Mouse (Mus musculus) CD4-positive, CD25-positive, alpha-beta regulatory T cell, adult 4 months (primary cell): ENCODE measurements around the gene Med12l. TPM values are rescaled to one million over a fixed set of nuclear protein-coding genes. Genes with fewer than 3 reads are reported as not detected.

ENCODE experiments used
- ATAC-seq: one replicate; pipeline ENCODE4 v1.8.0; 2017
- polyA plus RNA-seq, 2 experiments: library from polyadenylated mRNA; unstranded; fragments of 100-300 nt; shearing (Covaris generic); gene quantifications; one replicate each; pipeline ENCODE4 v1.2.1; 2017

Med12l gene
- polyA plus RNA-seq, 2 experiments from 2014 or later, result 0.50 to 0.61 TPM

GRCm38 (mm10) chr3:59321278-59321876 lies 315.8 kb downstream of the Med12l start:
- ATAC-seq, result peak; percentile 57

GRCm38 (mm10) chr3:59328526-59328925 lies 322.9 kb downstream of the Med12l start:
- ATAC-seq, result no peak

GRCm38 (mm10) chr3:59341647-59342427 lies 336.2 kb downstream of the Med12l start:
- ATAC-seq, result no peak

- ATAC-seq, result no peak
Measured at GRCm38 (mm10) chr3:59343026-59343425, 337.4 kb downstream of the Med12l start.

GRCm38 (mm10) chr3:59344065-59344905 lies 338.7 kb downstream of the Med12l start, which contains the start of gene Igsf10:
Gene Igsf10 (minus strand): TSS chr3:59344394.
- ATAC-seq, result no peak

DNA sequence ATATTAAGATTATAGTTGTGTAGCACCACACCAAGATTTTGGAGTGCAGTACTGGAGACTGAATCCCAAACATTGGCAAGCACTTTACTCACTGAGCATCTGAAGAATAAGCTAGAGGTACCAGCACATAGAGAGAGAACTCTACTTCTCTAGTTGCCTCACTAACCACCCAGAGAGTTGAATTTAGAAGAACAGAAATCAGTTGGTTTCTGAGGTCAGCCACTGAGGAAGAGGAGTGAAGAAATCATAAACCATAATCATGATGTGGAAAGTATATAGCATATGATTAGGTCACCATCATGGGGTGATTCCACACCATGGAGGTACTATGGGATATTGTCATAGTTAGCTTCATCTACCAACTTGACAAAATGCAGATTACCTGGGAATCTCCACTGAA lies 346.1 kb downstream of the Med12l start:
- ATAC-seq, result no peak

GRCm38 (mm10) chr3:59354156-59354555 lies 348.5 kb downstream of the Med12l start:
- no peak for ATAC-seq

- ATAC-seq, result no peak
Measured at GRCm38 (mm10) chr3:59360102-59360501, 354.5 kb downstream of the Med12l start.

DNA sequence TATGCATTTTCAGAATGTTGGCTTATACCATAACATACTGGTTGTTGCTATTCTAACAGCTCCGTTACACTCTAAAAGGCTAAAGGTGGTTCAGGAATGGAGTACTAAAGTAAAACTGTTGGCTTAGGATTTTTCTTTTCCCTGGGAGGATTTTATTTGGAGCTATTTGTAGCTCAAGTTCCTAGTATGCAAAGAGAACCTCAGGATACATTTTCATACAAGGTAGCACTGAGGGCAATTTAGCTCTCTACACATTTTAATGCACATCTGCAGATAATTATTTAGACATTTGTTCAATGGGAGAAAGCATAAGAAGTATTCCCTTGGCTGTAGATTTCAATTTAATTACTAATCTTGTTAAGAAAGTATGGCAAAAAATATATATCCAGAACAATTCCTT lies 356.3 kb downstream of the Med12l start:
- no peak for ATAC-seq

Other genes starting within 250 kb of the Med12l start
- gene Mindy4b-ps, start 183.5 kb upstream of the Med12l start, polyA plus RNA-seq, result not detected
- not detected for gene Clrn1, start 120.5 kb upstream of the Med12l start, polyA plus RNA-seq
- 10 to 100 TPM; 37.2 to 38.7 TPM for gene Gpr171, start 96.0 kb downstream of the Med12l start, polyA plus RNA-seq
- 1 to 10 TPM; 4.8 to 5.2 TPM for gene P2ry14, start 147.8 kb downstream of the Med12l start, polyA plus RNA-seq
- not detected for gene Gpr87, start 189.3 kb downstream of the Med12l start, polyA plus RNA-seq
- under 1 TPM; 0.67 to 0.71 TPM for gene P2ry13, start 205.1 kb downstream of the Med12l start, polyA plus RNA-seq